Mouse (Mus musculus) E14TG2a.4 (cell line): ENCODE measurements around the gene Stx18.

ENCODE experiments used
- H3K27me3 ChIP-seq: 2 replicates; pipeline ENCODE4 v1.6.1; 2014; ENCODE audit warnings: low read length, control low read depth; ENCODE audit not compliant: insufficient read depth
- H3K36me3 ChIP-seq: 2 replicates; pipeline ENCODE4 v1.6.1; 2014; ENCODE audit warnings: low read length, control low read depth; ENCODE audit not compliant: insufficient read depth
- H3K4me1 ChIP-seq: replicated peaks from 2 replicates; pipeline ENCODE4 v1.6.1; 2014; ENCODE audit warnings: low read depth, low read length, control low read depth
- H3K4me3 ChIP-seq: replicated peaks from 2 replicates; pipeline ENCODE4 v1.5.1; 2014; ENCODE audit warnings: mild to moderate bottlenecking, low read length
- H3K9me3 ChIP-seq: 2 replicates; pipeline ENCODE4 v1.6.1; 2014; ENCODE audit warnings: low read length, control low read depth
- CTCF ChIP-seq: conservative IDR thresholded peaks from 2 replicates; pipeline ENCODE4 v1.5.1; 2014; ENCODE audit warnings: low read length
- NANOG ChIP-seq: IDR thresholded peaks from 2 replicates; pipeline ENCODE4 v1.6.1; 2014; ENCODE audit warnings: borderline replicate concordance, low read length, mixed read lengths
- POU5F1 ChIP-seq: IDR thresholded peaks from 2 replicates; pipeline ENCODE4 v1.6.1; 2014; ENCODE audit warnings: low read length, borderline replicate concordance

Gene Stx18

GRCm38 (mm10) chr5:38099139-38099676 lies 60.7 kb downstream of the Stx18 start:
- Histone ChIP-seq H3K4me3 (no peak overlapping the region), H3K4me1 (peaks cover 10% of the 10 kb centered on the region), H3K9me3 (no peaks in the 10 kb centered on the region), H3K27me3 (no peaks in the 10 kb centered on the region), H3K36me3 (no peaks in the 10 kb centered on the region)
- TF ChIP-seq POU5F1 = no peak
- no peak for TF ChIP-seq CTCF
- no peak for TF ChIP-seq NANOG

- Histone ChIP-seq H3K27me3 (no peaks in the 10 kb centered on the region), H3K9me3 (peaks cover 5% of the 10 kb centered on the region; the same call in 1 of the 2 replicates), H3K4me1 (peaks cover 10% of the 10 kb centered on the region), H3K4me3 (no peak overlapping the region), H3K36me3 (peaks cover 21% of the 10 kb centered on the region)
- TF ChIP-seq CTCF = no peak
- TF ChIP-seq POU5F1 = no peak
- TF ChIP-seq NANOG = peak; percentile 73; the same call in 1 of the 2 replicates
These were observed 64.4 kb downstream of the Stx18 start for GRCm38 (mm10) chr5:38102945-38103344.

- Histone ChIP-seq H3K27me3 (no peaks in the 10 kb centered on the region), H3K36me3 (peaks cover 29% of the 10 kb centered on the region), H3K9me3 (peaks cover 5% of the 10 kb centered on the region; the same call in 1 of the 2 replicates), H3K4me1 (peaks cover 10% of the 10 kb centered on the region), H3K4me3 (no peak overlapping the region)
- no peak for TF ChIP-seq CTCF
- no peak for TF ChIP-seq POU5F1
- no peak for TF ChIP-seq NANOG
These were observed 67.6 kb downstream of the Stx18 start for GRCm38 (mm10) chr5:38106080-38106697.

- H3K4me3 ChIP-seq = no peak overlapping the region
- no peaks in the 10 kb centered on the region for H3K27me3 ChIP-seq
- peaks cover 29% of the 10 kb centered on the region for H3K36me3 ChIP-seq
- peaks cover 10% of the 10 kb centered on the region for H3K4me1 ChIP-seq
- peaks cover 5% of the 10 kb centered on the region; the same call in 1 of the 2 replicates for H3K9me3 ChIP-seq
- TF ChIP-seq POU5F1 = no peak
These were observed 68.3 kb downstream of the Stx18 start for GRCm38 (mm10) chr5:38106807-38107206.

- TF ChIP-seq NANOG (no peak), POU5F1 (no peak), CTCF (no peak)
- peaks cover 21% of the 10 kb centered on the region for H3K4me1 ChIP-seq
- no peak overlapping the region for H3K4me3 ChIP-seq
- peaks cover 20% of the 10 kb centered on the region for H3K36me3 ChIP-seq
- no peaks in the 10 kb centered on the region for H3K27me3 ChIP-seq
- H3K9me3 ChIP-seq = no peaks in the 10 kb centered on the region
These were observed 76.0 kb downstream of the Stx18 start for GRCm38 (mm10) chr5:38114526-38114925.

- Histone ChIP-seq H3K9me3 (no peaks in the 10 kb centered on the region), H3K36me3 (peaks cover 21% of the 10 kb centered on the region), H3K27me3 (no peaks in the 10 kb centered on the region), H3K4me1 (peaks cover 21% of the 10 kb centered on the region), H3K4me3 (no peak overlapping the region)
- TF ChIP-seq CTCF = no peak
- no peak for TF ChIP-seq NANOG
- TF ChIP-seq POU5F1 = no peak
These were observed 78.5 kb downstream of the Stx18 start for GRCm38 (mm10) chr5:38117056-38117455.

GRCm38 (mm10) chr5:38119268-38119667 lies 80.7 kb downstream of the Stx18 start:
- Histone ChIP-seq H3K27me3 (no peaks in the 10 kb centered on the region), H3K4me3 (no peak overlapping the region), H3K9me3 (0 out of 2 replicates have a peak, but pooled peaks cover under 1% of the 10 kb centered on the region), H3K36me3 (peaks cover 21% of the 10 kb centered on the region), H3K4me1 (peaks cover 20% of the 10 kb centered on the region)
- TF ChIP-seq CTCF (no peak), POU5F1 (no peak), NANOG (no peak)

- peaks cover 14% of the 10 kb centered on the region for H3K36me3 ChIP-seq
- TF ChIP-seq POU5F1 = no peak
- TF ChIP-seq CTCF = no peak
- TF ChIP-seq NANOG = no peak
- H3K9me3 ChIP-seq = peaks cover 20% of the 10 kb centered on the region
- no peak overlapping the region for H3K4me3 ChIP-seq
- no peaks in the 10 kb centered on the region for H3K4me1 ChIP-seq
- no peaks in the 10 kb centered on the region for H3K27me3 ChIP-seq
These were observed 83.2 kb downstream of the Stx18 start for GRCm38 (mm10) chr5:38121699-38122098.
